Mouse (Mus musculus): Measurements from ENCODE around the gene Sema3e.

- no peak for TF ChIP-seq POLR2A (IDR thresholded peaks at IDR 0.05; ENCODE audit: insufficient read depth, low read depth, low read length)
- no peak for TF ChIP-seq EP300 (IDR thresholded peaks at IDR 0.05; ENCODE audit: insufficient read depth, low read depth, low read length)
Observed at GRCm38 (mm10) chr5:14167776-14168175, 142.7 kb downstream of the Sema3e start.
